Mouse (Mus musculus) liver (tissue): ENCODE results near the gene Tmem26.

Experiments used
- DNase-seq: peaks from one replicate; pipeline ENCODE4 v3.0.0-alpha.2; 2020; ENCODE audit warnings: mixed read lengths

Tmem26 gene

DNA sequence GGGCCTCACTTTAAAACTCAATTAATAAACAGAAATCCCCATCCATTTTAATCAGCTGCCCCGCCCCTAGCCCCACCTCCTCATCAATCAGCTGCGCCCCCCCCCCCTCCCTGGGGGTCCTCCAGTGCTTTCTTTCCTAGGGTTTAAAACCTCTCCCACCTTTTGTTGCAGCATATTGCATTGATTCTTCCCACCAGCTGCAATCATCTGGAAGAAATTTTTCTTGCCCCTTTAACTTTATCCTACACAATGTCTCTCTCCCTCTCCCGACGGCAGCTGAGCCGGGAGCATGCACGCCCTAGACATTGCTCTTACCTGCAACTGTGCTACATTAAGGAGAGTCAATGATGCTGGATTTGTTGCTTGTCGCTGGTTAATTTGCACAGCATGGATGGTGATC lies 36.3 kb downstream of the Tmem26 start:
- DNase-seq: no peak

GRCm38 (mm10) chr10:68781067-68781868 lies 57.8 kb downstream of the Tmem26 start:
- no peak for DNase-seq

DNA sequence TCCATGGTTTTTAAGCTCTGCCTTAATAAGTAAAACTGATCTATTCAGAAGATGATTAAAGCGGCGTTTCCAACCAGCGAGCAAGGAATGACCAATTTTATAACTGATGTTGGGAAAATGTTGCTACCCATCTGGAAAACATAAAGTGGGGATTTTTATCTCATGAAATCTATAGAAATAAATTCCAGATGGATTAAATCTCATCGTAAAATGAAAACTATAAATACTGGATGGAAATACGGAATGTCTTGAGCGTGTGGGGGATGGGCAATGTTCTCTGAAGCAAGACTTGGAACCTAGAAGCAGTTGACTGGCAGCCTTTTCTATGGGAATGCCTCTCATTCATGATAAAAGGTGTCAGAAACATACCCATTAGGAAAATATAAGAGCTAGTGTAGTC lies 59.3 kb downstream of the Tmem26 start:
- DNase-seq: no peak

DNA sequence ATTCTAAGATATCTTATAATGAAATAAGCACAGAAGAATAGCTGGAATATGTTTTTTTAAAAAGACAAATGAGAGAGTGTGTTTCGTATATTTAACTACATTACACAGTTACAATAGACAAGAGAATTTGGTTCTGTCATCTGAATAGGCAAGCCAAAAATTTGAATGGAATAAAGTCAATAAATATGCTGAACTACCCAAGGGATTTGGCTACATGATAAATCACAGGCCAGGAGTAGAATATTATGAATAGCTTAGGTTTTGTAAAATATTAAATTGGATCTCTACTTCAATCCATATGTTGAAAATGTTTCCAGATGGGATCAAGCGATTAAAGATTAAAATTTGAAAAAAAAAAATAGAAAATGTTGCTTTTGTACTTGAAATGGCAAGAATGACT lies 60.4 kb downstream of the Tmem26 start:
- no peak for DNase-seq

DNA sequence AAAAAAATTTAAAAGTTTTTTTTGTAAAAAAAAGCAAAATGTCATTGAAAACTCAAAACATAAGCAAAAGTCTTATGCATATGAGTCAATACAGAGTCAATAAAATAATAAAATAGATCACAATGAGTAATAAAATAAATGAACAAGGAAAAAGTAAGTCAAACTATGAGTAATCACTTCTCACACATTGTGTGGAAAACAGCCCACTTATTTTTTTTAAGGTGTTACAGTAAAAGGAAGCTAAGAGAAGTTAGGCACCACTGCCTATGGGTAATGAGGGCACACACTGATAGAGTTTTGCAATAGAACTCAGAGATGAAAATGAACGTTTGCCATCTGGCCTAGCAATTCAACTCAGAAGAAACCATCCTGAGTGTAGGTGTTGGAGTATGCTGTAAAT lies 61.0 kb downstream of the Tmem26 start:
- no peak for DNase-seq

GRCm38 (mm10) chr10:68795466-68795865 lies 72.0 kb downstream of the Tmem26 start:
- DNase-seq: peak; percentile 5

GRCm38 (mm10) chr10:68799883-68800282 lies 76.4 kb downstream of the Tmem26 start:
- DNase-seq: no peak

- no peak for DNase-seq
Measured at GRCm38 (mm10) chr10:68800339-68800738, 76.9 kb downstream of the Tmem26 start.

DNA sequence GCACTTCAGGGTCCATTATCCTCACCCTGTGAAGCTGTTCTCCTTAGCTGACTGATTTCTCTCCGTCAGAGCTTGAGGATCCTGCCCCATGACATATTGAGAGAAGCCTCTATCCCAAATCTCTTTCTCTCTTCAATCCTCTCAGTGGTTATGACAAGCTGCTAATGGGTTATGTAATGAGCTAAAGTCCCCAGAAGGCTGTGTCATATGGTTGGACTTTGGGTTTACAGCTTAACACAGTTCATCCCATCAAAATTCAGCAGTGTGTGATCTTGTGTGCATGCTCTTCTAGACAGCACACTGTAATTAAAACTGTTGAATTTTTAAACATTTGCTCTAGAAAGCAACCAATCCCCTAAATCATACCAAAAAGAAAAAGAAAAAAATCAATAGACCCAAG lies 82.9 kb downstream of the Tmem26 start:
- no peak for DNase-seq

- no peak for DNase-seq
Measured at GRCm38 (mm10) chr10:68810958-68811357, 87.5 kb downstream of the Tmem26 start.

- no peak for DNase-seq
Measured at GRCm38 (mm10) chr10:68812699-68813098, 89.3 kb downstream of the Tmem26 start.

- no peak for DNase-seq
Measured at GRCm38 (mm10) chr10:68817281-68817680, 93.8 kb downstream of the Tmem26 start.

DNA sequence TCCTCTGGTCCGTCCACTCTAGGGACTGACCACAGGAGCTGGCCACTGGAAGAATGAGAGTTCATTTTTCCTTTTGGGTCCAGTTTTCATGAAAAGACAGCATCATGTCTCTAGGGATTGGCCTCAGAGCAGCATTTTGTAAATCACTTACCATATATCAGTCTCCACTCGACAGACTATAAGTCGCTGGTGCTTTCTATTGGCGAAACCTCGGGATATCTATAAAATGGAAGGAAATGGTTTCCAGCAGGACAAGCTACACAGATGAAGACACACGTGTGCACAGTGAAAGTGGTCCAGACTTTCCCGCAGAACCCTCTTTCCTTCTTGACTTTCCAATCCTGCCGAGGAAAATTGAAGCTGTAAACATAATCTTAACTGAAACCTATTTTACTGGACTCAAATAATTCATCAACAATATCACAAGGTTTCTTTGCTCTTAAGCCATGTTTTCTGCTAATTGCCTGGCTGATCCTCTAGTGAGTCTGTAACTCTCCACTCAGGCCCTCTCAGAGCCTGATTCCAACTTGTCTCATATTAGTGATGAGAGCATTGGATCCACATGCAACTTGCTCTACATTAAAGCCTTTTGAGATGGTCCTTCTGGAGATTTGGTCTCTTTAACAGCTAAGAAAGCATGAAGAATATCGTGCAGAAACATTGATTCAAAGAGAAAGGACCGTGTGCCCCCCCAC lies 94.8 kb downstream of the Tmem26 start:
- DNase-seq: no peak

GRCm38 (mm10) chr10:68824519-68824918 lies 101.1 kb downstream of the Tmem26 start:
- no peak for DNase-seq
